Mouse (Mus musculus) embryonic facial prominence, embryonic 11.5 days (tissue): ENCODE measurements at regions not wholly inside any gene's neighbourhood (a gene's known extent, or its start where the extent isn't known, plus 50 kb on each side); places are given as distances from the start of the nearest gene placed in this dataset.

Experiments
- ATAC-seq: fragments of 200-750 bp; cut with Nextera tagmentation; replicated peaks from 2 replicates; pipeline ENCODE4 v1.8.0; 2017; ENCODE audit warnings: low read depth; ENCODE audit not compliant: insufficient number of reproducible peaks, low FRiP score, low TSS enrichment
- DNase-seq: peaks from one replicate; pipeline ENCODE4 v3.0.0-alpha.2; 2015; ENCODE audit warnings: low spot score
- H3K27ac ChIP-seq: fragments of 300-500 bp; sonication (generic); replicated peaks from 2 replicates; pipeline ENCODE4 v1.5.1; 2014; ENCODE audit warnings: mild to moderate bottlenecking, low read depth, low read length, control low read depth
- H3K27me3 ChIP-seq: fragments of 300-500 bp; sonication (generic); 2 replicates; pipeline ENCODE4 v1.6.1; 2014; ENCODE audit warnings: mild to moderate bottlenecking, low read length, moderate library complexity, mixed read lengths; ENCODE audit not compliant: control insufficient read depth, insufficient read depth
- H3K36me3 ChIP-seq: fragments of 300-500 bp; sonication (generic); replicated peaks from 2 replicates; pipeline ENCODE4 v1.6.1; 2014; ENCODE audit warnings: low read depth, mild to moderate bottlenecking, low read length, moderate library complexity, mixed read lengths; ENCODE audit not compliant: control insufficient read depth, insufficient read depth
- H3K4me1 ChIP-seq: fragments of 300-500 bp; sonication (generic); 2 replicates; pipeline ENCODE4 v1.6.1; 2014; ENCODE audit warnings: low read length, mixed read lengths; ENCODE audit not compliant: control insufficient read depth, insufficient read depth
- H3K4me2 ChIP-seq: fragments of 300-500 bp; sonication (generic); 2 replicates; pipeline ENCODE4 v1.6.1; 2014; ENCODE audit warnings: low read depth, mild to moderate bottlenecking, control low read depth, low read length, moderate library complexity
- H3K4me3 ChIP-seq: fragments of 300-500 bp; sonication (generic); 2 replicates; pipeline ENCODE4 v1.5.1; 2014; ENCODE audit warnings: low read depth, low read length, control low read depth
- H3K9ac ChIP-seq: fragments of 300-500 bp; sonication (generic); replicated peaks from 2 replicates; pipeline ENCODE4 v1.6.1; 2014; ENCODE audit warnings: mild to moderate bottlenecking, control low read depth, low read length
- H3K9me3 ChIP-seq: fragments of 300-500 bp; sonication (generic); replicated peaks from 2 replicates; pipeline ENCODE4 v1.6.1; 2016; ENCODE audit warnings: mild to moderate bottlenecking, low read length, inconsistent platforms, mixed read lengths; ENCODE audit not compliant: control insufficient read depth
- WGBS: fragments of 180-500 bp; shearing (Covaris S2); extraction: QIAGEN DNeasy Blood & Tissue Kit; methylation state at CpG from one replicate; pipeline ENCODE4 v1.1.7; 2014; 5-methylcytosine and 5-hydroxymethylcytosine counted together

DNA sequence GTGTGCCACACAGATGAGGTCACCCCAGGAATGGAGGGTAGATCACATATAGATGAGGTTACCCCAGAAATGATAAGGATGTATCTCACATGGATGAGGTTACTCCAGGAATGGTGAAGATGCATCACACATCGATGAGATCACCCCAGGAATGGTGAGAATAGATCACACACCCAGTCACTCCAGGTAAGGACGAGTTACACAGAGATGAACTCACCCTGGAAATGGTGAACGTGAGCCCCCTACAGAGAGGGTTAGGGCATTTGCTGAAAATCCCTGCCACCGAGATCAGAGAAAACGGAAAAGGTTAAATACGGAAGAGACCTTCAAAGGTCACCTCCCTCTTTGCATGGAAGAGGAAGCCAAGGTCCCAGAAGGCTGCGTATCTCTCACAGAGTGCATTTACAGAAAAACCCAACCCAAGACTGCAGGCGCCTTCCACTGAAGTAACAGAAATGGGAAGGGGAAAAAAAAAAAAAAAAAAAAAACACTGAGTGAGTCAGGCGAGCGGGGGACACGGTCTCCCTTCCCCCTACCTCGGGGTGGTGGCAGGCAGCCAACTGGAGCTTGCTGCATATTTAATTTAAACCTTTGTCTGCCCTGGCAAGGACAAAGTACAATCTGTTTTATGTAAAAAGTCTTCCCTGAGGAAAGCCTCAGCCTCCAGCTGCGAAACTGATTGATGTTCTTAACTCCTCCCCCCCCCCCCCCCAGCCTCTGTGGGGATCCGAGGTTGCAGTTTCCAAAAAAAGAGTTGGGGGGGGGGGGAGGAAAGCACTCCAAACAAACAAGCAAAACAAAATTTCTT, 175.8 kb upstream of the Jmjd1c start:
- Histone ChIP-seq H3K9ac (peak overlapping the region; percentile 2; the same call in 1 of the 2 replicates), H3K9me3 (no peaks in the 10 kb centered on the region), H3K36me3 (no peaks in the 10 kb centered on the region), H3K4me3 (no peak overlapping the region), H3K4me1 (peaks cover 7% of the 10 kb centered on the region), H3K4me2 (peak overlapping the region; percentile 32), H3K27me3 (no peaks in the 10 kb centered on the region), H3K27ac (peak overlapping the region; percentile 82; the same call in 1 of the 2 replicates)
- DNase-seq (peak; percentile 87), ATAC-seq (peak; percentile 72)
- WGBS: 2% methylated on average over 14 of the region's 14 CpGs

DNA sequence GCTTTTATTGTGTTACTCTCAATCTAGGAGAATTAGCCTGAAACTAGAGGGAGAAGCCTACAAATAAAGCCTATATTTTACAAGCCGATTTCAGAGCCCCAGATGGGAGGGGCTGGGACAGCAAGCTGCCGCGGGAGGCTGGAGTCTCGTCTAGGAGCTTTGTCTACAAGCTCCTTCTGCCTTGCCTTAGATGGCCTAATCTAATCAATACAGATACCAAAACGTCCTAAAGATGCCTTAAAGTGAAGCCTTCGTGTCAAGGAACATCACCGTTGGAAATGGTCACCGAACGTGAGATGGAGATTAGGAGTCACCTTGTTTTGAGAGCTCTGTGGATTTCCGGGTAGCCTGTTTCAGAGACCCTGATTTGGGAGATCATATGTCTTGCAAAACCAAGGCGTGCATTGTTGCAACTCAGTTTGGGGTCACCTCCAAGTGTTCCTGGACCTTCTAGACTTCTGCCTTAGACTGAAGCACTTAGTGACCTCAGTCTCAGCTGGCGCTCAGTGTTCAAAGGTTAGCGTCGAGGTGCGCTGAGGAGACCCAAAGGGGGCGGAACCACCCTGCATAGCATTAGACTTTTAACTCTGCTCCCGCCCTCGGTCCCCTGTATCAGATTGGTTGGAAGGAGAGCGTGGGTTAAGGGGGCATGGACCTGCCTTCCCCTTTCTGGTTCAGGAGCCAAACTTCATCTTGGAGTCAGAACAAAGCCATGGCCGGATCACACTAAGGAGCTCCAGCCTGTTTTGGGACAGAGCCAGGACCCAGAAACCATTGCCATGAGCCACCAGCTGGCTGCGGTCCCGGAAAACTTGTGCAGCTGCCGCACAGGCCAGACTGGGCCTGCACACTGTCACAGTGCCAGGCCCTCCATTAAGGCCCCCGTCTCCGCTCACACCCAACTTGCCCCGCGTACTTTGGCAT, 174.9 kb upstream of the Jmjd1c start:
- WGBS: 14% methylated on average over 27 of the region's 27 CpGs
- Histone ChIP-seq H3K36me3 (no peaks in the 10 kb centered on the region), H3K27me3 (no peaks in the 10 kb centered on the region), H3K9ac (peak overlapping the region; percentile 2), H3K27ac (peak overlapping the region; percentile 82), H3K9me3 (no peaks in the 10 kb centered on the region), H3K4me3 (0 out of 2 replicates have a peak overlapping the region, but pooled peaks have one; percentile 14), H3K4me2 (peak overlapping the region; percentile 32), H3K4me1 (peaks cover 7% of the 10 kb centered on the region)
- peak; percentile 57 for ATAC-seq
- DNase-seq: peak; percentile 78

DNA sequence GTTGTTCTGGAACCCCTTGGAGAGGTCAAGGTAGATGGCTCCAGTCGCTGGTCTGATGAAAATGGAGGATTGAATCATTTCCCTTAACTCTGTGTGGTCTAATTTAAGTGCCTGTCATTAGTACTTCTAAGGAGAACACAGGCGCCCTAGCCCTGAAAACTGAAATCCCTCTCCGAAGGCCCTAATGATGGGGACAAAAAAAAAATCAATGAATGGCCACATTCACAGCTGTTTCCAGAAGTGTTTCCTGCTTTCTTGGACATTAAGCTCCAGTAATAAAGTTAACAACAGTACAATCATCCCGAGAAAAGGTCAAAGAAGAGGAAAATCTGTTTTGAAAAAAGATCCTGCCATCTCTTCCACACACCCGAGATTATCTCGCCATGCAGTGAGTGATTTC, 174.1 kb upstream of the Jmjd1c start:
- Histone ChIP-seq H3K4me2 (no peak overlapping the region), H3K9me3 (no peaks in the 10 kb centered on the region), H3K36me3 (no peaks in the 10 kb centered on the region), H3K27ac (peak overlapping the region; percentile 82), H3K4me1 (peaks cover 7% of the 10 kb centered on the region), H3K27me3 (no peaks in the 10 kb centered on the region), H3K4me3 (no peak overlapping the region), H3K9ac (no peak overlapping the region)
- ATAC-seq (no peak), DNase-seq (no peak)
- 36% methylated on average over 6 of the region's 6 CpGs for WGBS

DNA sequence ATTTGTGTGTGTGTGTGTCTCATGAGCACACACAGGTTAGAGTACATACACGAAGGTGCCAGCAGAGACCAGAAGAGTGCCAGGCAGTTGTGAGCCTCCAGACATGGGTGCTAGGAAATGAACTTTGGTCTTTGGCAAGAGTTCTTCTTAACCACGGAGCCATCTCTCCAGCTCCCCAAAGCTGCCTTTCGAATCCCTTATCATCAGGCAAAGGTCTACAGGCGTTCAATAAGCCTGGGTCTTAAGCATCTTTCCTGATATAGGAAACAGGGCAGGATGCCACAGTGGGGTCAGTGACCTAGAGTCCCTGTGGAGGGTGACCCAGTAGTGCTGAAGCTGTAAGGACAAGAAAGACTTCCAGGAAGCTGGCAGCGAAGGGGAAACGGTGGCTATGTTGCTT, 173.6 kb upstream of the Jmjd1c start:
- no peak overlapping the region for H3K9ac ChIP-seq
- H3K27ac ChIP-seq: 0 out of 2 replicates have a peak overlapping the region, but pooled peaks have one; percentile 13

DNA sequence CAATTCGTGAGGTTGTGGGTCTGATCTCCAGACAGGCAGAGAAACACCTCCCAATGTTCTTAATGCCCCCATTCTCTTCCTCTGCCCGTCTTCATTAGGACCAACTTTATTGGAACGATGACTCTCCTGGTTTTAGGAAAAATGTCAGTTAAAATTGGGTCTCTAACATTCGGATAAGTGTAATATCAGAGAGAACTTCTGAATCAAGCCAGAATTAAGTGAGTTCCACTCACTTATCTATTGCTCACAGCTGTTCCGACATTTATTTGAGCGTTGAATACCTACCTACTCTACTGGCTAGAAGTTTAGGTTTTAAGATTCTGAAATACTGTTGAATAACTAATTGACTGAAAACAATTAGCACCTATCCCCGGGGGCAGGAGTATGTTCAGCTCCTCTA, 172.0 kb upstream of the Jmjd1c start:
- Histone ChIP-seq H3K27ac (no peak overlapping the region), H3K4me3 (no peak overlapping the region), H3K9me3 (no peaks in the 10 kb centered on the region), H3K36me3 (no peaks in the 10 kb centered on the region), H3K4me1 (peaks cover 7% of the 10 kb centered on the region), H3K4me2 (no peak overlapping the region), H3K9ac (no peak overlapping the region), H3K27me3 (no peaks in the 10 kb centered on the region)
- no peak for ATAC-seq
- no peak for DNase-seq
- WGBS: 81% methylated on average over 7 of the region's 7 CpGs

More for the DNA sequence above, 173.6 kb upstream of the Jmjd1c start:
- no peaks in the 10 kb centered on the region for H3K27me3 ChIP-seq
- no peaks in the 10 kb centered on the region for H3K36me3 ChIP-seq
- H3K4me3 ChIP-seq: no peak overlapping the region
- no peaks in the 10 kb centered on the region for H3K9me3 ChIP-seq
- H3K4me2 ChIP-seq: no peak overlapping the region
- peaks cover 7% of the 10 kb centered on the region for H3K4me1 ChIP-seq
- ATAC-seq (no peak), DNase-seq (no peak)
- WGBS: 73% methylated on average over 6 of the region's 6 CpGs

DNA sequence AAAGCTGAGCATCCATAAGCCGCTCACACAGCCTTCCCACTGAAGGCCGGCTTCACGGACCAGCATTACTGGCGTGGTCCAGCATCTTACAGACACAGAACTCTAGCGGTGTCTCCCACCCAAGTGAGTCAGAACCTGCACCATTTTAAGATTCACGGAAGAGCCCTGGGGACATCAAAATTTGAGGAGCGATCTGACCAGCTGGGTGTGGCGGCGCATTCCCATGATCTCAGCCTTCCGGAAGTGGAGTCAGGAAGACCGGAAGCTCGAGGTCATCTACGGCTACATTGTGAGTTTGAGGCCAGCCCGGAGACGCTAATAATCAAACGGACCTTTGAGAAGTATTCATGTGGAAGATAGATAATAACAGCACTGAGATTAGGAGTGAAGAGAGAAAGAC, 171.5 kb upstream of the Jmjd1c start:
- no peak for DNase-seq
- no peaks in the 10 kb centered on the region for H3K9me3 ChIP-seq
- no peaks in the 10 kb centered on the region for H3K27me3 ChIP-seq
- no peak overlapping the region for H3K27ac ChIP-seq
- WGBS: 90% methylated on average over 16 of the region's 16 CpGs
- no peak overlapping the region for H3K4me3 ChIP-seq
- no peaks in the 10 kb centered on the region for H3K36me3 ChIP-seq
- H3K9ac ChIP-seq: no peak overlapping the region
- H3K4me1 ChIP-seq: peaks cover 7% of the 10 kb centered on the region
- ATAC-seq: no peak
- H3K4me2 ChIP-seq: no peak overlapping the region

DNA sequence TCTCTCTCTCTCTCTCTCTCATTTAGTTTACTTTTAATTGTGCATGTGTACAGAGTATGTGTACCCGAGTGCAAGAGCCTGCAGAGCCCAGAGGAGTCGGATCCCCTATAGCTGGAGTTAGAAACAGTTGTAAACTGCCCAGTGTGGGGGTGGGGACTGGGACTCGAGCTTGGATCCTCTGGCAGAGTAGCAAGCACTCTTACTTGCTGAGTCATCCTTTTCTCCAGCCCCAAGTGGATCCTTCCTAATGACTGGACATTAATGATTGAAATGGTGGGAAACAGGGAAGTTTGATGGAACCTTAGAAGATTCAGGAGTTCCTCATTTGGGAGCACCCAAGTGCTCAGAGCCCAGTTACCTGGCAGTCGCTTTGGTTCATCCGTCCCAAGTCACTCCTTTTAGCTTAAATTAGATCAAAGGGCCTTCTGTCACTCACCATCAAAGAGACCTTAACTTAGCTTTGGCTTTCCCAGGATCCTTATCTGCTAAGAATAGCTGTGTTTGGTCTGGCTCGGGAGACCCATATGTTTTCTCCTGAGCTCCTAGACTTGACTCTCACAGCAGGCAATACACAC, 170.3 kb upstream of the Jmjd1c start:
- Histone ChIP-seq H3K27me3 (no peaks in the 10 kb centered on the region), H3K36me3 (no peaks in the 10 kb centered on the region), H3K4me2 (no peak overlapping the region), H3K4me1 (peaks cover 7% of the 10 kb centered on the region), H3K27ac (no peak overlapping the region), H3K9ac (no peak overlapping the region), H3K4me3 (no peak overlapping the region), H3K9me3 (no peaks in the 10 kb centered on the region)
- WGBS: 44% methylated on average over 6 of the region's 6 CpGs
- no peak for DNase-seq
- ATAC-seq: no peak
